Mouse (Mus musculus) CD8-positive naive resting alpha-beta T cell, adult 2 months (primary cell): ENCODE results near the gene Gjb2.

Source experiments
- DNase-seq, 2 experiments: peaks; one replicate each; pipeline ENCODE4 v3.0.0; 2022; ENCODE audit warnings: low read depth in 2 of 2, low spot score in 2 of 2

Gene Gjb2

GRCm38 (mm10) chr14:57104106-57105023 lies at the start of gene Gjb2:
Gene Gjb2, minus strand, starts transcription at chr14:57104702.
- no peak for DNase-seq

DNA sequence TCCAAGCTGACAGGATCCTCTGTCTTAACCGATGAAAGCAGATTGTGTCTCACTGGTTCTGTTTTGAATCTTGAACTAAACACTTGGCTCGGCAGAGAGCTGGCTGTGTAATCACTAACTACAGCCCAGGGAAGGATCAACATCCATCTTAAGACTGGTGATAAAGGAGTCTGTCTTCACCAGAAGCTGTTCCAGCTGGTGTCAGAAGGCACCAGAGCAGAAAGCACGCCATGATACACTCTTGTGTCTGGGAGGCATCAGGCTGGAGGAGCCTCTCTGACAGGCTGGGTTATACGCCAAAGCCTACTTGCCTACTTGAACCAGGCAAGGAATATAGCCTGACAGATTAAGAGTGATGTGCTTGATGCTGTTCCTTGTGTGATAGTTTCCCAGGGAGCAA lies 41.2 kb upstream of the Gjb2 start:
- no peak for DNase-seq

GRCm38 (mm10) chr14:57135265-57135664 lies 30.8 kb upstream of the Gjb2 start:
- DNase-seq, result no peak

- no peak for DNase-seq
Measured at GRCm38 (mm10) chr14:57133161-57133661, 28.7 kb upstream of the Gjb2 start, which contains the start of gene Gjb6. Gene Gjb6, minus strand, starts transcription at chr14:57133611.

DNA sequence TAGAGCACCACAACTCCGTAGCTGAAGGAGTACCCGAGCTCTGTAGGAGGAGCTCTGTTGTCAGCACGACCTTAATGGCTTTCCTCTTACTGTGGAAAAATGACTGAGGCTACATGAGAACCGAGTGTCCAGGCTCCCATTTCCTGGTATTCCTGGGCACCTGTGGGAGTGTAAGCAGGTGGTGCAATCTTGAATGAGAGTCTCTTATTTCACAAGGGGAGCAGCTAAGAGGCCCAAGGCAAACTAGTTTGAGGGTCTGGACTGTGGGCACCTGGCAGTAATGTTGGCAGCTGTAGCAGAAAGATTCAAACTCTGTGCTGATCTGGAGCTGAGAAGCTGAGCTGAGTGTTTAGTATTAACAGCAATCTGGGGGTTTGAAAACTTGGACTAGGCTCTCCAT lies 22.9 kb upstream of the Gjb2 start:
- no peak for DNase-seq

- DNase-seq, result no peak
Measured at GRCm38 (mm10) chr14:57122295-57122694, 17.8 kb upstream of the Gjb2 start.

DNA sequence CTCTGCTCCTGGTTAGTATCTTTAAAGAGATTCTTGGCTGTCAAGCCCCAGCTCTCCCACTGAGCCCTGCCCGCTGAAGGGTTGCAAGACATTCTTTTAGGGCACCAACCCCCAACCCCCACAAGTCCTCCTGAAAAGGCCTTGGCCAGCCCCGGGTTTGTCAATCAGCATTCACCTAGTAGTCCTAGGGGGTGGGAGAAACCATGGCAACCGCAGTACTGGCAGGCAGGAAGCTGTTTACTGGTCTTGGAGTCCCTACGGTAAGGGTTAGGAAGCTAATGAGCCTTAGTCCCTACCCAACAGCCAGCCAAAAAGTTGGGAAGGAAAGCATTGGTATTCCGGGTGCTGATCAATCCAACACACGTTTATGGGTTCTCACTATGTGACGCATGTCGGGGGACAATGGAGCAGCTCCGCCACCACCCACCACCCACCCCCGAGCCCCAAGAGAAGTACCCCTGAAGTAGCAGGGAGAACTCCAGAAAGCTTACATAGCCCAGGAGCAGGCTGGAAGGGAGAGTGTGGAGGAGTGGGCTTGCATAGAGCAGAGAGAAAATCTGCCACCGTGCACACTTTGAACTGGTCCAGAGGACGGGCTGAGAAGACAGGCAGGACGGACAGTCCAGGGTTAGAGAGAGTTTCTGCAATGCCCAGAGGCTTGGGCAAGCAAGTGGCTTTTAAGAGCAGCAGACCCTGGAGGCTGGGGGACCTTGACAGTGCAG lies 11.5 kb upstream of the Gjb2 start, which contains the start of gene Gm4491:
Gene Gm4491, minus strand, starts transcription at position 61 of the 722 bp plus-strand sequence.
- DNase-seq, result no peak

GRCm38 (mm10) chr14:57109194-57109593 lies 4.7 kb upstream of the Gjb2 start:
- DNase-seq, result peak; percentile 6 to 30

- DNase-seq, result no peak
Measured at GRCm38 (mm10) chr14:57107916-57108315, 3.4 kb upstream of the Gjb2 start.

- no peak for DNase-seq
Measured at GRCm38 (mm10) chr14:57107091-57107490, 2.6 kb upstream of the Gjb2 start.

DNA sequence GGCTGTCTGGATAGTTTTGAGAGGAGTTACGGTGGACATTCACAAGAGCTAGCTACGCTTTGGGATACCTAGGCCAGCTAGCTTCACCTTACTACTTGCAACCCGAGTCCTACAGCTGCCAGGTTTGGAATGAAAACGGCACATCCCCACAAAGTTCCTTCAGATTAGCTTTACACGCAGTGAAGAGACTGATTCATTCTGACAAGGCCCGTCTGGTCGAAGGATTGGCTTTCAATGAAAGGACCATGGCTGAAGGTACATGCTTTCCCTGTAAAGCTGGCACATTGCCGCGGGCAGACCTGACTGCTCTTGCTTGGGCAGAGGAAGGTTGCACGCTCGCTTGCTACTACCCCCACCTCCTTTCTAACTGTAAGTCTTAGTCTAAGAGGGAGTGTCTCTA lies 1.2 kb upstream of the Gjb2 start:
- no peak for DNase-seq

DNA sequence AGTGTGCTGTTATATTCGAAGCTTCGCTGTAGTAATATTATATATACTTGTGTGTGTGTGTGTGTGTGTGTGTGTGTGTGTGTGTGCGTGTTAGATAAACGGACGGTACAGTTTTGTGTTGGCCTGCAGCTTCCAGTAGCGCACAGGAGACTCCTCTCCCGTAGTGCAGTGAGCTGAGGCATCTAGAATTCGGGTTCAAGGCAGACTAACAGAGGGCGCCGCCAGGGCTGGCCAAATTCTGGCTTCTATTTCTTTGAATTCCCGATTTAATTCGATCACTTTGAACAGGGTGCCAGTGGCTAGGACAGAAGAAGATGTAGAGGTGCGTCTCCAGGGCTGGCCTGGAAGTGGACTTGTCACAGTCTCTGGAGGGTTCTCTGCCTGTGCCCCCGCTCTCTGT lies 609 bp upstream of the Gjb2 start:
- no peak for DNase-seq

DNA sequence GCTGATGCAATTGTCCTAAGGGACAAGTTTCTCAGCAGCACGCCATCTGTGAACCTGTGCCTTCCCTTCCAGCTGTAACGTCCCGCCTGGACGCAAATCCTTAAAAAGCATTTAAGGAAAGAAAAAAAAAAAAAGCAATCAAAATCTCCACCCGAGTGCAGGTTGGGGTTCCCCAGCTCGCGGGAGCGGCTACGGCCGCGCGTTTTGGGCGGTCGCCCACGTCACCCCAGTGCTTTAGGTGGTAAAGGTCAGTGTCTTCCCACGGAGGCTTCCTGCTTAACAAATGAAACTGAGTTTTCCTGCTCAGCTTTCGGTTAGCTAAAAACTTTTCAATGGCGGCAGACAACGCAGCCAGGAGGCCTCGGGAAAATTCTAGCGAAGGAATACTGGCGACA lies 794 bp downstream of the Gjb2 start:
- no peak for DNase-seq

- no peak for DNase-seq
Measured at GRCm38 (mm10) chr14:57103121-57103520, 1.4 kb downstream of the Gjb2 start.

DNA sequence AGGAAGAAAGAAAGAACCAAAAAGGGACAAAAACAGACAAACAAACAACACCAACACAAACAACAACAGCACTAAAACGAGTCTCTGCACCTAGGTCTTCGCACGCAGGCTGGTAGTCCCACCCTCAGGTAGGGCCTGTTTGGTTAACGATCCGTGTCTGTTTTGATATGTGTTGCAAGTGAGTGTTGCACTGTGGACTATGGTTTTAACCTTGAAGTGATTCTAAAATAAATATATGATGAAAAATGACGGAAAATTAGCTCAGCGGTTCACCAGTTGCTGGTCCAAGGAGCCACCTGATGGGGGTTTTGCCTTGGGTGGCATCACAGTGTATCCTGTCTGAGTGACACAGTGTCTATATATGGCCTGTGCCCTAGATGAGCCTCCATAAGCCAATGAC lies 2.9 kb downstream of the Gjb2 start:
- no peak for DNase-seq

- DNase-seq, result no peak
Measured at GRCm38 (mm10) chr14:57095855-57096254, 8.6 kb downstream of the Gjb2 start.

GRCm38 (mm10) chr14:57093029-57093428 lies 11.5 kb downstream of the Gjb2 start:
- peak in 1 of 2 experiments; percentile 7 for DNase-seq

- DNase-seq, result no peak
Measured at GRCm38 (mm10) chr14:57090001-57090400, 14.5 kb downstream of the Gjb2 start.

DNA sequence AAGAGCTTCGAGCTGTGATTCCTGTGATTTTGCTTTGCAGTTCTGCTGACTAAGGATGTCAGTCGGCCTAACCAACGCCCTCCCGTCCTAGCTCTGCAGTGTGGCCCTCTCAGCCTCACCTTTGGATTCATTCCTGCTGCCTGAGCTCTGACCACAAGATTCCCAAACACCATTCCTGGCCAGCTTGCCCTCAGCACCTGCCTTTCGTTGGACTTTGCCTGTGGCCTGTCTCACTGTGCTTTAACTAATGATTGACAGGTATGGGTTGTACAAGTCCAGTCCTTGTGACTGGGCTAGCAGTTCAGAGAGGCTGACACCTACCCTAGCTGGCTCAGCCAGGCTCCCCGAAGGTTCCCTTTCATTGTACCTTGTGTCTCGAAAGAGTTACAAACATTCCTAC lies 15.4 kb downstream of the Gjb2 start:
- no peak for DNase-seq

GRCm38 (mm10) chr14:57084180-57084668 lies 20.3 kb downstream of the Gjb2 start:
- no peak for DNase-seq

- DNase-seq, result no peak
Measured at GRCm38 (mm10) chr14:57082863-57083262, 21.6 kb downstream of the Gjb2 start.

DNA sequence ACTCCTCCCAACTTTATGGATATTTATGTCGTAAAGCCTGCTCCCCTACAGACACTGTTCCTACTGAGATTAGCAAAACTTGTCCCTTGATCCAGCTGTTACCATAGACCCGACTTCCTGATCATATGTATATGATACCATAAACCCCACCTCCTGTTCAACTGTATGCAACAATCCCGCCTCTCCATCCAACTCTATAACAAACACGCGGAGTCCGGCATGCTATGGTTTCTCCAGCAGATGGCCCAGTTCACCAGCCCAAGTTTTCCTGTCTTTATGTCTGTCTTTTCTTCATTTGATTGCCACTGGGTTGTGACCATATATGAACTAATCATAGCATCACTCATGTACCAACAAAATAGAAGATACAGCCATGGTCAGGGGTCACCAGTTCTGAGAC lies 29.0 kb downstream of the Gjb2 start:
- no peak for DNase-seq
